Mouse (Mus musculus) stomach, embryonic 16.5 days (tissue): Measurements from ENCODE around the gene Ak5. TPM values are rescaled to one million over a fixed set of nuclear protein-coding genes. Genes with fewer than 3 reads are reported as not detected.

ENCODE experiments used
- ATAC-seq: fragments of 200-750 bp; cut with Nextera tagmentation; 2 replicates; pipeline ENCODE4 v1.8.0; 2017; ENCODE audit warnings: moderate number of reproducible peaks, moderate TSS enrichment; ENCODE audit not compliant: insufficient read depth, low FRiP score
- H3K27ac ChIP-seq: fragments of 300-500 bp; sonication (generic); 2 replicates; pipeline ENCODE4 v1.5.1; 2014; ENCODE audit warnings: low read length
- H3K27me3 ChIP-seq: fragments of 300-500 bp; sonication (generic); 2 replicates; pipeline ENCODE4 v1.6.1; 2014; ENCODE audit warnings: low read length, control low read depth, mixed read lengths; ENCODE audit not compliant: control insufficient read depth, insufficient read depth
- H3K36me3 ChIP-seq: fragments of 300-500 bp; sonication (generic); 2 replicates; pipeline ENCODE4 v1.6.1; 2014; ENCODE audit warnings: low read length; ENCODE audit not compliant: control insufficient read depth, insufficient read depth
- H3K4me1 ChIP-seq: fragments of 300-500 bp; sonication (generic); 2 replicates; pipeline ENCODE4 v1.6.1; 2014; ENCODE audit warnings: low read length, control low read depth, mixed read lengths; ENCODE audit not compliant: control insufficient read depth, insufficient read depth
- H3K4me2 ChIP-seq: fragments of 300-500 bp; sonication (generic); 2 replicates; pipeline ENCODE4 v1.6.1; 2014; ENCODE audit warnings: low read depth, low read length, mixed read lengths
- H3K4me3 ChIP-seq: fragments of 300-500 bp; sonication (generic); replicated peaks from 2 replicates; pipeline ENCODE4 v1.5.1; 2014; ENCODE audit warnings: mild to moderate bottlenecking, low read length
- H3K9ac ChIP-seq: fragments of 300-500 bp; sonication (generic); 2 replicates; pipeline ENCODE4 v1.6.1; 2014; ENCODE audit warnings: low read length
- H3K9me3 ChIP-seq: fragments of 300-500 bp; sonication (generic); replicated peaks from 2 replicates; pipeline ENCODE4 v1.6.1; 2016; ENCODE audit warnings: low read length, control low read depth; ENCODE audit not compliant: control insufficient read depth
- WGBS: fragments of 180-500 bp; shearing (Covaris S2); extraction: QIAGEN DNeasy Blood & Tissue Kit; methylation state at CpG from one replicate; pipeline ENCODE4 v1.1.7; 2014; 5-methylcytosine and 5-hydroxymethylcytosine counted together
- polyA plus RNA-seq: library from polyadenylated mRNA; unstranded; fragments of >200 nt; fragmentation: Nextera tagmentation; extraction: Ambion mirVana; gene quantifications from 2 replicates; pipeline ENCODE4 v1.2.1, GENCODE M21; 2015

The Ak5 gene
- polyA plus RNA-seq, 1 experiment from 2014 or later, result 2.8 TPM

- H3K4me1 ChIP-seq, result peaks cover 5% of the 10 kb centered on the region
- H3K4me3 ChIP-seq, result no peak overlapping the region
- H3K27me3 ChIP-seq, result no peaks in the 10 kb centered on the region
- no peak for ATAC-seq
- H3K36me3 ChIP-seq, result no peaks in the 10 kb centered on the region
- H3K4me2 ChIP-seq, result no peak overlapping the region
- no peak overlapping the region for H3K27ac ChIP-seq
- no peaks in the 10 kb centered on the region for H3K9me3 ChIP-seq
- H3K9ac ChIP-seq, result no peak overlapping the region
Observed at GRCm38 (mm10) chr3:152563833-152564232, 104.3 kb downstream of the Ak5 start.

- H3K9me3 ChIP-seq, result no peaks in the 10 kb centered on the region
- no peaks in the 10 kb centered on the region for H3K4me1 ChIP-seq
- H3K4me2 ChIP-seq, result no peak overlapping the region
- H3K27me3 ChIP-seq, result no peaks in the 10 kb centered on the region
- no peak overlapping the region for H3K4me3 ChIP-seq
- 76% methylated on average over 2 of the region's 2 CpGs for WGBS
- H3K9ac ChIP-seq, result no peak overlapping the region
- ATAC-seq, result no peak
- H3K27ac ChIP-seq, result no peak overlapping the region
- H3K36me3 ChIP-seq, result no peaks in the 10 kb centered on the region
Observed at GRCm38 (mm10) chr3:152561708-152562107, 106.5 kb downstream of the Ak5 start.

- WGBS, result 29% methylated on average over 4 of the region's 4 CpGs
Observed at GRCm38 (mm10) chr3:152559295-152559694, 108.9 kb downstream of the Ak5 start.

GRCm38 (mm10) chr3:152558106-152558505 lies 110.1 kb downstream of the Ak5 start:
- peak; percentile 23; the same call in 1 of the 2 replicates for ATAC-seq
- no peaks in the 10 kb centered on the region for H3K9me3 ChIP-seq
- no peaks in the 10 kb centered on the region; the same call in 1 of the 2 replicates for H3K4me1 ChIP-seq
- H3K4me2 ChIP-seq, result no peak overlapping the region
- H3K9ac ChIP-seq, result no peak overlapping the region
- no peak overlapping the region for H3K4me3 ChIP-seq
- H3K36me3 ChIP-seq, result no peaks in the 10 kb centered on the region
- H3K27me3 ChIP-seq, result no peaks in the 10 kb centered on the region
- H3K27ac ChIP-seq, result no peak overlapping the region
- 52% methylated on average over 10 of the region's 10 CpGs for WGBS

More at GRCm38 (mm10) chr3:152559295-152559694, 108.9 kb downstream of the Ak5 start:
- Histone ChIP-seq H3K4me1 (no peaks in the 10 kb centered on the region; the same call in 1 of the 2 replicates), H3K36me3 (no peaks in the 10 kb centered on the region), H3K4me2 (no peak overlapping the region), H3K27ac (no peak overlapping the region), H3K27me3 (no peaks in the 10 kb centered on the region), H3K9ac (no peak overlapping the region), H3K9me3 (no peaks in the 10 kb centered on the region), H3K4me3 (no peak overlapping the region)
- no peak for ATAC-seq

GRCm38 (mm10) chr3:152557659-152558058 lies 110.5 kb downstream of the Ak5 start:
- H3K9ac ChIP-seq, result no peak overlapping the region
- H3K9me3 ChIP-seq, result no peaks in the 10 kb centered on the region
- 46% methylated on average over 11 of the region's 12 CpGs for WGBS
- H3K27me3 ChIP-seq, result no peaks in the 10 kb centered on the region
- ATAC-seq, result peak; percentile 86
- no peak overlapping the region for H3K27ac ChIP-seq
- H3K4me3 ChIP-seq, result no peak overlapping the region
- H3K36me3 ChIP-seq, result no peaks in the 10 kb centered on the region
- no peak overlapping the region for H3K4me2 ChIP-seq
- no peaks in the 10 kb centered on the region; the same call in 1 of the 2 replicates for H3K4me1 ChIP-seq

GRCm38 (mm10) chr3:152556919-152557318 lies 111.2 kb downstream of the Ak5 start:
- no peaks in the 10 kb centered on the region for H3K9me3 ChIP-seq
- no peak overlapping the region for H3K27ac ChIP-seq
- H3K4me1 ChIP-seq, result no peaks in the 10 kb centered on the region; the same call in 1 of the 2 replicates
- H3K4me2 ChIP-seq, result no peak overlapping the region
- no peak for ATAC-seq
- no peaks in the 10 kb centered on the region for H3K27me3 ChIP-seq
- no peak overlapping the region for H3K9ac ChIP-seq
- 87% methylated on average over 3 of the region's 3 CpGs for WGBS
- H3K4me3 ChIP-seq, result no peak overlapping the region
- H3K36me3 ChIP-seq, result no peaks in the 10 kb centered on the region

GRCm38 (mm10) chr3:152556435-152556834 lies 111.7 kb downstream of the Ak5 start:
- no peaks in the 10 kb centered on the region for H3K9me3 ChIP-seq
- H3K27me3 ChIP-seq, result no peaks in the 10 kb centered on the region
- H3K4me1 ChIP-seq, result no peaks in the 10 kb centered on the region; the same call in 1 of the 2 replicates
- H3K27ac ChIP-seq, result no peak overlapping the region
- no peak overlapping the region for H3K4me3 ChIP-seq
- no peak overlapping the region for H3K9ac ChIP-seq
- no peak overlapping the region for H3K4me2 ChIP-seq
- ATAC-seq, result no peak
- H3K36me3 ChIP-seq, result no peaks in the 10 kb centered on the region
- 20% methylated on average over 4 of the region's 4 CpGs for WGBS

- H3K4me3 ChIP-seq, result no peak overlapping the region
- no peaks in the 10 kb centered on the region for H3K36me3 ChIP-seq
- no peak overlapping the region for H3K27ac ChIP-seq
- ATAC-seq, result no peak
- no peaks in the 10 kb centered on the region for H3K27me3 ChIP-seq
- H3K4me1 ChIP-seq, result no peaks in the 10 kb centered on the region; the same call in 1 of the 2 replicates
- H3K4me2 ChIP-seq, result no peak overlapping the region
- H3K9me3 ChIP-seq, result no peaks in the 10 kb centered on the region
- WGBS, result 51% methylated on average over 7 of the region's 7 CpGs
- no peak overlapping the region for H3K9ac ChIP-seq
Observed at GRCm38 (mm10) chr3:152555216-152555615, 112.9 kb downstream of the Ak5 start.

GRCm38 (mm10) chr3:152554366-152554765 lies 113.8 kb downstream of the Ak5 start:
- 79% methylated on average over 7 of the region's 7 CpGs for whole genome bisulfite sequencing
- no peak overlapping the region for H3K27ac ChIP-seq

More at GRCm38 (mm10) chr3:152554366-152554765, 113.8 kb downstream of the Ak5 start:
- Histone ChIP-seq H3K9ac (no peak overlapping the region), H3K36me3 (no peaks in the 10 kb centered on the region), H3K4me2 (no peak overlapping the region), H3K4me3 (no peak overlapping the region), H3K4me1 (no peaks in the 10 kb centered on the region; the same call in 1 of the 2 replicates), H3K9me3 (no peaks in the 10 kb centered on the region), H3K27me3 (no peaks in the 10 kb centered on the region)
- ATAC-seq, result no peak
